Mouse (Mus musculus) liver, postnatal 0 days (tissue): ENCODE measurements around the gene Stk4. TPM values are rescaled to one million over a fixed set of nuclear protein-coding genes. Genes with fewer than 3 reads are reported as not detected.
A peak's percentile ranks its signal among the peaks of the same experiment; 100 is the strongest.

ENCODE experiments used
- ATAC-seq: fragments of 200-750 bp; cut with Nextera tagmentation; 2 replicates; pipeline ENCODE4 v1.8.0; 2017; ENCODE audit warnings: mild to moderate bottlenecking, moderate library complexity
- DNase-seq: peaks from one replicate; pipeline ENCODE4 v3.0.0-alpha.2; 2016
- H3K27ac ChIP-seq: fragments of 300-500 bp; sonication (generic); 2 replicates; pipeline ENCODE4 v1.5.1; 2014; ENCODE audit warnings: antibody characterized with exemption, moderate library complexity, mild to moderate bottlenecking, low read depth
- H3K27me3 ChIP-seq: fragments of 300-500 bp; sonication (generic); 2 replicates; pipeline ENCODE4 v1.6.1; 2014; ENCODE audit warnings: low read length, control low read depth, mixed read lengths; ENCODE audit not compliant: insufficient read depth
- H3K36me3 ChIP-seq: fragments of 300-500 bp; sonication (generic); replicated peaks from 2 replicates; pipeline ENCODE4 v1.6.1; 2014; ENCODE audit warnings: mild to moderate bottlenecking, control low read depth, low read length, moderate library complexity, mixed read lengths; ENCODE audit not compliant: insufficient read depth
- H3K4me1 ChIP-seq: fragments of 300-500 bp; sonication (generic); 2 replicates; pipeline ENCODE4 v1.6.1; 2014; ENCODE audit warnings: antibody characterized with exemption, mild to moderate bottlenecking, control low read depth; ENCODE audit not compliant: insufficient read depth
- H3K4me2 ChIP-seq: fragments of 300-500 bp; sonication (generic); 2 replicates; pipeline ENCODE4 v1.6.1; 2014; ENCODE audit warnings: low read depth, mild to moderate bottlenecking, low read length, moderate library complexity, mixed read lengths
- H3K4me3 ChIP-seq: fragments of 300-500 bp; sonication (generic); 2 replicates; pipeline ENCODE4 v1.5.1; 2014; ENCODE audit warnings: low read depth, low read length
- H3K9ac ChIP-seq: fragments of 300-500 bp; sonication (generic); replicated peaks from 2 replicates; pipeline ENCODE4 v1.6.1; 2014; ENCODE audit warnings: mild to moderate bottlenecking, moderate library complexity
- H3K9me3 ChIP-seq: fragments of 300-500 bp; sonication (generic); 2 replicates; pipeline ENCODE4 v1.6.1; 2016; ENCODE audit warnings: mild to moderate bottlenecking, control low read depth, low read length, mixed read lengths
- CTCF ChIP-seq: sonication (generic); IDR thresholded peaks from 2 replicates; pipeline ENCODE4 v1.5.1; 2016; ENCODE audit warnings: antibody characterized with exemption, low read depth
- EP300 ChIP-seq: IDR thresholded peaks from 2 replicates; pipeline ENCODE4 v1.6.1; 2016; ENCODE audit warnings: antibody characterized with exemption, low read depth, mild to moderate bottlenecking
- WGBS: fragments of 180-500 bp; shearing (Covaris S2); extraction: QIAGEN DNeasy Blood & Tissue Kit; methylation state at CpG from one replicate; pipeline ENCODE4 v1.1.7; 2014; ENCODE audit not compliant: insufficient replicate concordance; 5-methylcytosine and 5-hydroxymethylcytosine counted together
- polyA plus RNA-seq: library from polyadenylated mRNA; unstranded; fragments of >200 nt; fragmentation: Nextera tagmentation; extraction: Ambion mirVana; gene quantifications from 2 replicates; pipeline ENCODE4 v1.2.1, GENCODE M21; 2015

The Stk4 gene
- 9.8 and 10.8 TPM in 2 replicates for polyA plus RNA-seq

DNA sequence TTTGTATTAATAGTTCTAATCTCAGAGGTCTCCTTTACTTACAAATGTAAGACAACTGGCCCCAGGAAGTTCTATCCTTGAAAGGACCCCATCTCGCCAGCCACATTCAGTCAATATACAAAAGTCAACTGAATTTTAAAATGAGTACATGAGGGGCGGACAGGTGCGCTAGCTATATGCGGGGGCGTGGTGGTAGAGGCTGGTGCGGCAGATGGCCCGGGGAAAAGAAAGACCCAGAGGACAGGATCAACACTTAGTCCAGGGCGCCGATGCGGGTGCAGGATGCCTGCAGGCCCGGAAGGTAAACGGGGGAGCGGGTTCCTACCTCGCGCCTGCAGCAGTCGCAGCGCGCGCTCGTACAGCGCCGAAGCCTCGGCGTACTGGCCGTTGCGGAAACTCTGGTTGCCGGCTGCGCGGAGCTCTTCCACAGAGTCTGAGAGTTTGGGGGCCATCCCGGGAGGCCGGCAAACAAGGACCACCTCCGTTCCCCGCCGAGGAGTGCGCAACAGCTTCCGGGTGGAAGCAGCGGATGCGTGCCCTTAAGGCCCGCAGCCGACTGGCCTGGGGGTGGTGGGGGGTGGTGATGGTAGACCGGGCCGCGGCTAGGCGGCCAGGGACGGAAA lies at the start of gene Stk4:
TSS of gene Stk4 (plus strand) at position 181 of the 623 bp plus-strand sequence.
- H3K9me3 ChIP-seq = no peaks in the 10 kb centered on the region
- H3K4me1 ChIP-seq = peaks cover 21% of the 10 kb centered on the region
- H3K27ac ChIP-seq = peak within 1 kb of the TSS; percentile 63
- DNase-seq = no peak
- peaks cover 14% of the 10 kb centered on the region for H3K36me3 ChIP-seq
- no peak for TF ChIP-seq CTCF
- TF ChIP-seq EP300 = no peak
- peak within 1 kb of the TSS; percentile 87 for H3K4me3 ChIP-seq
- H3K4me2 ChIP-seq = peak within 1 kb of the TSS; percentile 92
- peak; percentile 27 for ATAC-seq
- peak within 1 kb of the TSS; percentile 78 for H3K9ac ChIP-seq
- no peaks in the 10 kb centered on the region for H3K27me3 ChIP-seq
- under 1% methylated on average over 45 of the region's 45 CpGs for WGBS

DNA sequence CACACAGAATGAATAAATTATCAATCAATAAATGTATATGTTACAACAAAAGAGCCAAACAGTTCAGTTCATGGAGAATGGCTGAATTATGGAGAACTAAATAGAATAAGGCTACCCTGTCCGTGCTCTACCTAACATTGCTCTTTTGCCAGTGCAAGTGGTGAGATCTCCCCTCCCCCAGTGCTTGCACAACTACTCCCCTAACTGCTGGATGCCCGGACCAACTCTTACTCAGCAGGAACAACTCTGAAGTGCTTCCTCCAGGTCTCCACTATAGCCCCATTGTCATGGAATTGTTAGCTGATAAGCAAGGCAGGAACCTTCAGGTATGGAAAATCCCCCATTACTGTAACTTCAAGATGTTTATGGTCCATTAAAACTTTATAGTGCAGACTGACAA lies 48.0 kb upstream of the Stk4 start:
- WGBS = 22% methylated on average over 2 of the region's 2 CpGs
- H3K27me3 ChIP-seq = no peaks in the 10 kb centered on the region
- H3K4me3 ChIP-seq = no peak overlapping the region
- peaks cover 23% of the 10 kb centered on the region for H3K36me3 ChIP-seq
- no peak for TF ChIP-seq CTCF
- no peak for TF ChIP-seq EP300
- H3K9me3 ChIP-seq = no peaks in the 10 kb centered on the region
- no peak overlapping the region for H3K9ac ChIP-seq
- H3K4me1 ChIP-seq = no peaks in the 10 kb centered on the region; the same call in 1 of the 2 replicates
- H3K4me2 ChIP-seq = no peak overlapping the region
- H3K27ac ChIP-seq = no peak overlapping the region
- no peak for ATAC-seq
- no peak for DNase-seq

- ATAC-seq (no peak), DNase-seq (no peak)
- H3K27me3 ChIP-seq = no peaks in the 10 kb centered on the region
- no peak within 1 kb of the TSS for H3K9ac ChIP-seq
- 82% methylated on average over 16 of the region's 16 CpGs for WGBS
- H3K4me3 ChIP-seq = no peak within 1 kb of the TSS
- H3K27ac ChIP-seq = no peak within 1 kb of the TSS
- no peaks in the 10 kb centered on the region for H3K9me3 ChIP-seq
- no peaks in the 10 kb centered on the region; the same call in 1 of the 2 replicates for H3K4me1 ChIP-seq
- H3K4me2 ChIP-seq = no peak within 1 kb of the TSS
- TF ChIP-seq CTCF (no peak), EP300 (no peak)
- H3K36me3 ChIP-seq = no peaks in the 10 kb centered on the region
These were observed 45.0 kb upstream of the Stk4 start, which contains the start of gene Pabpc1l for GRCm38 (mm10) chr2:164025150-164025549. TSS of gene Pabpc1l (plus strand) at chr2:164025450.

GRCm38 (mm10) chr2:164031147-164031546 lies 39.0 kb upstream of the Stk4 start:
- no peak overlapping the region for H3K4me2 ChIP-seq
- ATAC-seq (no peak), DNase-seq (no peak)
- H3K27me3 ChIP-seq = no peaks in the 10 kb centered on the region
- no peaks in the 10 kb centered on the region for H3K36me3 ChIP-seq
- H3K4me3 ChIP-seq = no peak overlapping the region
- TF ChIP-seq EP300 = no peak
- 0 out of 2 replicates have a peak, but pooled peaks have one; percentile 8 for TF ChIP-seq CTCF
- H3K27ac ChIP-seq = no peak overlapping the region
- H3K9me3 ChIP-seq = 0 out of 2 replicates have a peak, but pooled peaks cover 3% of the 10 kb centered on the region
- no peak overlapping the region for H3K9ac ChIP-seq
- H3K4me1 ChIP-seq = no peaks in the 10 kb centered on the region
- 49% methylated on average over 10 of the region's 10 CpGs for WGBS

GRCm38 (mm10) chr2:164032973-164033372 lies 37.1 kb upstream of the Stk4 start:
- ATAC-seq (no peak), DNase-seq (no peak)
- H3K9ac ChIP-seq = no peak overlapping the region
- H3K4me2 ChIP-seq = no peak overlapping the region
- H3K4me1 ChIP-seq = no peaks in the 10 kb centered on the region
- H3K27me3 ChIP-seq = no peaks in the 10 kb centered on the region
- no peaks in the 10 kb centered on the region for H3K36me3 ChIP-seq
- no peak overlapping the region for H3K27ac ChIP-seq
- H3K9me3 ChIP-seq = 0 out of 2 replicates have a peak, but pooled peaks cover 3% of the 10 kb centered on the region
- H3K4me3 ChIP-seq = no peak overlapping the region
- 86% methylated on average over 3 of the region's 3 CpGs for WGBS
- TF ChIP-seq CTCF (peak; percentile 22; the same call in 1 of the 2 replicates), EP300 (no peak)

- H3K4me1 ChIP-seq = no peaks in the 10 kb centered on the region
- H3K27ac ChIP-seq = no peak overlapping the region
- H3K4me3 ChIP-seq = no peak overlapping the region
- H3K36me3 ChIP-seq = no peaks in the 10 kb centered on the region
- 0 out of 2 replicates have a peak, but pooled peaks cover 3% of the 10 kb centered on the region for H3K9me3 ChIP-seq
- H3K9ac ChIP-seq = no peak overlapping the region
- no peak overlapping the region for H3K4me2 ChIP-seq
- ATAC-seq (peak; percentile 78), DNase-seq (peak; percentile 34)
- no peaks in the 10 kb centered on the region for H3K27me3 ChIP-seq
- 39% methylated on average over 10 of the region's 10 CpGs for WGBS
- TF ChIP-seq EP300 = no peak; the same call in 1 of the 2 replicates
- peak; percentile 39 for TF ChIP-seq CTCF
These were observed 33.6 kb upstream of the Stk4 start for GRCm38 (mm10) chr2:164036520-164037019.
